ENCODE assay signal across 9 mouse cellular contexts in the genomic region with DNA sequence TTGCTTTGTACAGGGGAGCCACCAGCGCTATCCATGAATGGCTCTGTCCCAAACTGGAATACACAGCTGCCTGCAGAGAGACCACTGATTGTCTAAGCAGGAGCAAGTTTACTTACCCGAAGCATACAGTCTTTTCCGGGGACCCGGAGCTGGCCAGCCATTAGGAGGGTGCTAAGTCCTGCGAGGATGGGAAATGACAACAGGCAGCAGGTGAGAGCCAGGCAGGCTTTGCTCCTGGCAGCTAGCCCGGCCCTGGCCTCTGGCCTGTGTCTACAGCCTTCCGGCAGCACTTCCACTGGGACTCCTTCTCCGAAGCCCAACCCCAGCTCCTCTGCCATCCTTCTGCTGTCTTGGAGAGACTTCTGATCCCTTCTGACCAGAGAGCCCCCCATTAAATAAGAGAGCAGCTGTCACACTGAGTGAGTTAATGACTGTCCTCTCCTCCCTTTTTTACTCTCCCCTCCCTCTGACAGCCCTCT. TPM values are rescaled to one million over a fixed set of nuclear protein-coding genes. Genes with fewer than 3 reads are reported as not detected.
DNase-seq lines count a peak whose midpoint lies in the region; ATAC-seq lines count a peak whose summit lies in the region.
"Had no signal": no experiment of that assay in that cellular context is flagged by ENCODE, and none has a peak within 500 bp of the region (broad histone marks: within the 10 kb centered on the region; RNA-seq: fewer than 3 reads in every experiment).

A gene (minus strand): TSS at position 421 of the 479 bp plus-strand sequence.

- H3K27ac ChIP-seq in hindbrain, embryonic 14.5 days: no peak within 1 kb of the TSS
- no peak within 1 kb of the TSS for H3K27ac ChIP-seq in hindbrain, embryonic 11.5 days (ENCODE audit: low read depth, low read length)
- no peak within 1 kb of the TSS for H3K27ac ChIP-seq in heart, embryonic 15.5 days
- no peak within 1 kb of the TSS for H3K27ac ChIP-seq in midbrain, embryonic 16.5 days (ENCODE audit: low read length)
- H3K27ac ChIP-seq in forebrain, embryonic 11.5 days (ENCODE audit: low read depth, low read length): no peak within 1 kb of the TSS

- H3K9ac ChIP-seq in hindbrain, embryonic 14.5 days: no peak within 1 kb of the TSS
- H3K9ac ChIP-seq in hindbrain, embryonic 11.5 days (ENCODE audit: low read depth, low read length): no peak within 1 kb of the TSS
- no peak within 1 kb of the TSS for H3K9ac ChIP-seq in heart, embryonic 15.5 days
- H3K9ac ChIP-seq in midbrain, embryonic 16.5 days (ENCODE audit: low read depth, low read length): no peak within 1 kb of the TSS
- H3K9ac ChIP-seq in forebrain, embryonic 11.5 days (ENCODE audit: low read length): no peak within 1 kb of the TSS

- peak; percentile 54; the same call in 1 of the 2 replicates for ATAC-seq in hindbrain, embryonic 14.5 days (ENCODE audit: low FRiP score)
- ATAC-seq in hindbrain, embryonic 11.5 days (ENCODE audit: low FRiP score): no peak
- 0 out of 2 replicates have a peak, but pooled peaks have one; percentile 27 for ATAC-seq in heart, embryonic 15.5 days (replicated peaks; ENCODE audit: insufficient number of reproducible peaks, insufficient read depth, low FRiP score, low read depth)
- peak; percentile 42; the same call in 1 of the 2 replicates for ATAC-seq in midbrain, embryonic 16.5 days
- no peak for ATAC-seq in forebrain, embryonic 11.5 days (replicated peaks; ENCODE audit: low FRiP score)

- DNase-seq in hindbrain, embryonic 14.5 days (ENCODE audit: low spot score): no peak
- no peak for DNase-seq in hindbrain, embryonic 11.5 days (ENCODE audit: low spot score)
- DNase-seq in cerebellum, adult 9-11 months: peak; percentile 76
- DNase-seq in kidney, postnatal 36 days: peak; percentile 90 to 95
- no peak for DNase-seq in thymus, postnatal 10 days (ENCODE audit: low spot score in 2 of 2)
- no peak for DNase-seq in forebrain, embryonic 11.5 days (ENCODE audit: low spot score)

- H3K9me3 ChIP-seq in hindbrain, embryonic 14.5 days (ENCODE audit: control insufficient read depth, low read length): no peaks in the 10 kb centered on the region
- H3K9me3 ChIP-seq in hindbrain, embryonic 11.5 days (ENCODE audit: control insufficient read depth, low read length): no peaks in the 10 kb centered on the region
- no peaks in the 10 kb centered on the region for H3K9me3 ChIP-seq in heart, embryonic 15.5 days (replicated peaks)
- H3K9me3 ChIP-seq in midbrain, embryonic 16.5 days (replicated peaks; ENCODE audit: control insufficient read depth, low read length, poor library complexity, severe bottlenecking): no peaks in the 10 kb centered on the region
- H3K9me3 ChIP-seq in forebrain, embryonic 11.5 days (ENCODE audit: control insufficient read depth, low read length): no peaks in the 10 kb centered on the region
- H3K9me3 ChIP-seq: megakaryocyte, embryonic 14.5 days had no signal

- no peak within 1 kb of the TSS for H3K4me3 ChIP-seq in hindbrain, embryonic 14.5 days (replicated peaks; ENCODE audit: low read length)
- no peak within 1 kb of the TSS for H3K4me3 ChIP-seq in hindbrain, embryonic 11.5 days (ENCODE audit: low read depth, low read length)
- no peak within 1 kb of the TSS for H3K4me3 ChIP-seq in heart, embryonic 15.5 days
- H3K4me3 ChIP-seq in midbrain, embryonic 16.5 days (ENCODE audit: low read depth, low read length): no peak within 1 kb of the TSS
- no peak within 1 kb of the TSS for H3K4me3 ChIP-seq in forebrain, embryonic 11.5 days (ENCODE audit: low read depth, low read length)
- H3K4me3 ChIP-seq: megakaryocyte, embryonic 14.5 days had no signal

- no peaks in the 10 kb centered on the region for H3K36me3 ChIP-seq in hindbrain, embryonic 14.5 days (replicated peaks; ENCODE audit: control insufficient read depth, insufficient read depth)
- no peaks in the 10 kb centered on the region for H3K36me3 ChIP-seq in hindbrain, embryonic 11.5 days (ENCODE audit: control insufficient read depth, insufficient read depth, low read length)
- no peaks in the 10 kb centered on the region for H3K36me3 ChIP-seq in heart, embryonic 15.5 days
- no peaks in the 10 kb centered on the region for H3K36me3 ChIP-seq in midbrain, embryonic 16.5 days (ENCODE audit: control insufficient read depth, insufficient read depth, low read length)
- H3K36me3 ChIP-seq in forebrain, embryonic 11.5 days (ENCODE audit: control insufficient read depth, insufficient read depth, low read length): no peaks in the 10 kb centered on the region

- WGBS in hindbrain, embryonic 14.5 days: 52% methylated on average over 8 of the region's 8 CpGs
- 50% methylated on average over 8 of the region's 8 CpGs for WGBS in hindbrain, embryonic 11.5 days
- WGBS in heart, embryonic 15.5 days: 25% methylated on average over 8 of the region's 8 CpGs
- 59% methylated on average over 8 of the region's 8 CpGs for WGBS in midbrain, embryonic 16.5 days
- 64% methylated on average over 8 of the region's 8 CpGs for WGBS in forebrain, embryonic 11.5 days

- no peaks in the 10 kb centered on the region for H3K4me1 ChIP-seq in hindbrain, embryonic 14.5 days (replicated peaks; ENCODE audit: control insufficient read depth, insufficient read depth, low read length)
- no peaks in the 10 kb centered on the region for H3K4me1 ChIP-seq in hindbrain, embryonic 11.5 days (replicated peaks; ENCODE audit: control insufficient read depth, insufficient read depth, low read length)
- H3K4me1 ChIP-seq in heart, embryonic 15.5 days (replicated peaks): peaks cover 17% of the 10 kb centered on the region
- H3K4me1 ChIP-seq in midbrain, embryonic 16.5 days (ENCODE audit: control insufficient read depth, insufficient read depth, low read length): no peaks in the 10 kb centered on the region
- H3K4me1 ChIP-seq in forebrain, embryonic 11.5 days (replicated peaks; ENCODE audit: control insufficient read depth, insufficient read depth, low read length): no peaks in the 10 kb centered on the region
- H3K4me1 ChIP-seq: megakaryocyte, embryonic 14.5 days had no signal

- no peak within 1 kb of the TSS for H3K4me2 ChIP-seq in hindbrain, embryonic 14.5 days (replicated peaks)
- no peak within 1 kb of the TSS for H3K4me2 ChIP-seq in hindbrain, embryonic 11.5 days (replicated peaks; ENCODE audit: low read depth, low read length)
- peak within 1 kb of the TSS; percentile 40 for H3K4me2 ChIP-seq in heart, embryonic 15.5 days
- H3K4me2 ChIP-seq in midbrain, embryonic 16.5 days (ENCODE audit: low read length): no peak within 1 kb of the TSS
- no peak within 1 kb of the TSS for H3K4me2 ChIP-seq in forebrain, embryonic 11.5 days (ENCODE audit: low read depth, low read length, severe bottlenecking)

- H3K27me3 ChIP-seq in hindbrain, embryonic 14.5 days (ENCODE audit: control insufficient read depth, insufficient read depth, low read length): no peaks in the 10 kb centered on the region
- no peaks in the 10 kb centered on the region for H3K27me3 ChIP-seq in hindbrain, embryonic 11.5 days (ENCODE audit: control insufficient read depth, insufficient read depth, low read length)
- H3K27me3 ChIP-seq in heart, embryonic 15.5 days: peaks cover 17% of the 10 kb centered on the region
- no peaks in the 10 kb centered on the region for H3K27me3 ChIP-seq in midbrain, embryonic 16.5 days (ENCODE audit: control insufficient read depth, insufficient read depth, low read depth, low read length)
- no peaks in the 10 kb centered on the region for H3K27me3 ChIP-seq in forebrain, embryonic 11.5 days (ENCODE audit: control insufficient read depth, insufficient read depth, low read length)

RNA-seq across cellular contexts. Expression of the gene that starts here (rescaled TPM):
- polyA plus RNA-seq in hindbrain, embryonic 14.5 days (2014; fragmentation: Nextera tagmentation; extraction: Ambion mirVana): not detected in 2 replicates
- 0.06 and 0.25 TPM in 2 replicates for polyA plus RNA-seq in hindbrain, embryonic 11.5 days (2014; fragmentation: Nextera tagmentation; extraction: Ambion mirVana)
- polyA plus RNA-seq in heart, embryonic 15.5 days (2015; fragmentation: Nextera tagmentation; extraction: Ambion mirVana): 0.06 and 0.14 TPM in 2 replicates
- polyA plus RNA-seq in midbrain, embryonic 16.5 days (2015; fragmentation: Nextera tagmentation; extraction: Ambion mirVana): not detected in 2 replicates
- polyA plus RNA-seq in forebrain, embryonic 11.5 days (2014; fragmentation: Nextera tagmentation; extraction: Ambion mirVana): not detected in 2 replicates

Comparison
In these comparisons a context has a peak if more than half of its experiments do, and no peak if none do; other contexts are left out.
1. Peak in ATAC-seq in hindbrain, embryonic 14.5 days; RNA of the gene not detected or under 1 TPM.
2. Peak in ATAC-seq and H3K4me2 ChIP-seq in heart, embryonic 15.5 days; RNA of the gene not detected or under 1 TPM.
3. Peak in ATAC-seq in midbrain, embryonic 16.5 days; RNA of the gene not detected or under 1 TPM.
4. DNase-seq: peak in cerebellum, adult 9-11 months (single experiment) and kidney, postnatal 36 days (2 of 2); none in hindbrain, embryonic 14.5 days (single experiment), hindbrain, embryonic 11.5 days (single experiment), thymus, postnatal 10 days (0 of 2) and forebrain, embryonic 11.5 days (single experiment).